Mouse (Mus musculus) frontal cortex, postnatal 36 days (tissue): ENCODE data around the gene Tbc1d2b.

Experiments
- DNase-seq, 2 experiments: peaks; one replicate each; pipeline ENCODE4 v3.0.0; 2022; ENCODE audit warnings: low spot score in 2 of 2

Gene Tbc1d2b

GRCm38 (mm10) chr9:90204396-90204915 is 66.1 kb downstream of the Tbc1d2b start:
- DNase-seq: peak in 1 of 2 experiments; percentile 28

GRCm38 (mm10) chr9:90203233-90203632 is 67.4 kb downstream of the Tbc1d2b start:
- no peak for DNase-seq

GRCm38 (mm10) chr9:90201541-90201940 is 69.1 kb downstream of the Tbc1d2b start:
- no peak for DNase-seq

GRCm38 (mm10) chr9:90201096-90201495 is 69.5 kb downstream of the Tbc1d2b start:
- no peak for DNase-seq

GRCm38 (mm10) chr9:90200501-90200900 is 70.1 kb downstream of the Tbc1d2b start:
- DNase-seq: no peak

GRCm38 (mm10) chr9:90199611-90200010 is 71.0 kb downstream of the Tbc1d2b start:
- no peak for DNase-seq

- peak in 1 of 2 experiments; percentile 30 for DNase-seq
These were observed 71.8 kb downstream of the Tbc1d2b start for GRCm38 (mm10) chr9:90198531-90199449.

GRCm38 (mm10) chr9:90197866-90198383 is 72.7 kb downstream of the Tbc1d2b start:
- no peak for DNase-seq

- DNase-seq: no peak
These were observed 73.4 kb downstream of the Tbc1d2b start for GRCm38 (mm10) chr9:90197116-90197665.

GRCm38 (mm10) chr9:90196262-90196661 is 74.3 kb downstream of the Tbc1d2b start:
- no peak for DNase-seq

- no peak for DNase-seq
These were observed 75.6 kb downstream of the Tbc1d2b start for GRCm38 (mm10) chr9:90195000-90195399.

- no peak for DNase-seq
These were observed 81.2 kb downstream of the Tbc1d2b start for GRCm38 (mm10) chr9:90189391-90189790.

- DNase-seq: no peak
These were observed 81.7 kb downstream of the Tbc1d2b start for GRCm38 (mm10) chr9:90188893-90189292.

GRCm38 (mm10) chr9:90185356-90185910 is 85.2 kb downstream of the Tbc1d2b start:
- DNase-seq: no peak

- DNase-seq: no peak
These were observed 86.5 kb downstream of the Tbc1d2b start for GRCm38 (mm10) chr9:90184116-90184515.

GRCm38 (mm10) chr9:90183550-90183949 is 87.1 kb downstream of the Tbc1d2b start:
- DNase-seq: no peak

- no peak for DNase-seq
These were observed 87.8 kb downstream of the Tbc1d2b start for GRCm38 (mm10) chr9:90182636-90183421.

- DNase-seq: no peak
These were observed 88.8 kb downstream of the Tbc1d2b start for GRCm38 (mm10) chr9:90181656-90182388.

- no peak for DNase-seq
These were observed 91.2 kb downstream of the Tbc1d2b start for GRCm38 (mm10) chr9:90179409-90179808.

- no peak for DNase-seq
These were observed 97.3 kb downstream of the Tbc1d2b start for GRCm38 (mm10) chr9:90173330-90173729.
